Mouse (Mus musculus) kidney, adult 2 months (tissue): ENCODE measurements around the gene Akap10. TPM values are rescaled to one million over a fixed set of nuclear protein-coding genes. Genes with fewer than 3 reads are reported as not detected.

ENCODE experiments used
- DNase-seq: peaks from one replicate; pipeline ENCODE4 v3.0.0; 2021
- H3K27ac ChIP-seq: fragments of 200-500 bp; 2 replicates; pipeline ENCODE4 v1.5.1; 2012; ENCODE audit warnings: low read depth, low read length, control low read depth, inconsistent platforms; ENCODE audit not compliant: insufficient read depth
- H3K27me3 ChIP-seq: fragments of 200-500 bp; replicated peaks from 2 replicates; pipeline ENCODE4 v1.6.1; 2012; ENCODE audit warnings: mild to moderate bottlenecking, moderate library complexity, low read length, inconsistent platforms; ENCODE audit not compliant: control insufficient read depth, insufficient read depth
- H3K36me3 ChIP-seq: fragments of 200-500 bp; 2 replicates; pipeline ENCODE4 v1.6.1; 2012; ENCODE audit warnings: mild to moderate bottlenecking, moderate library complexity, low read length, inconsistent platforms; ENCODE audit not compliant: control insufficient read depth, insufficient read depth
- H3K4me1 ChIP-seq: fragments of 200-500 bp; 2 replicates; pipeline ENCODE4 v1.6.1; 2011; ENCODE audit warnings: low read length; ENCODE audit not compliant: control insufficient read depth, insufficient read depth
- H3K4me3 ChIP-seq: fragments of 200-500 bp; 2 replicates; pipeline ENCODE4 v1.5.1; 2011; ENCODE audit warnings: mild to moderate bottlenecking, low read depth, low read length, control low read depth; ENCODE audit not compliant: insufficient read depth
- CTCF ChIP-seq: fragments of 200-500 bp; conservative IDR thresholded peaks from 2 replicates; pipeline ENCODE4 v1.5.1; 2011; ENCODE audit warnings: low read depth, mild to moderate bottlenecking, control low read depth, low read length, moderate library complexity, mixed read lengths; ENCODE audit not compliant: insufficient read depth, insufficient read length
- POLR2A ChIP-seq: fragments of 200-500 bp; IDR thresholded peaks from one replicate; pipeline ENCODE4 v1.6.1; 2011; ENCODE audit warnings: low read depth, low read length, control low read depth
- WGBS: fragments of 180-500 bp; shearing (Covaris S2); methylation state at CpG from one replicate; pipeline ENCODE4 v1.1.7; 2018; 5-methylcytosine and 5-hydroxymethylcytosine counted together
- polyA plus RNA-seq: library from polyadenylated mRNA; depleted of rRNA; stranded (reverse); fragments of >200 nt; gene quantifications from 2 replicates; pipeline ENCODE4 v1.2.3, GENCODE M21; 2012

Gene Akap10
- polyA plus RNA-seq, 1 experiment = 17.2 TPM

- Histone ChIP-seq H3K27ac (no peak overlapping the region), H3K27me3 (no peaks in the 10 kb centered on the region), H3K4me3 (no peak overlapping the region), H3K36me3 (no peaks in the 10 kb centered on the region), H3K4me1 (0 out of 2 replicates have a peak, but pooled peaks cover 4% of the 10 kb centered on the region)
- WGBS = 97% methylated on average over 1 of the region's 1 CpGs
- no peak for TF ChIP-seq POLR2A
- no peak for TF ChIP-seq CTCF
- DNase-seq = peak; percentile 46
Measured at GRCm38 (mm10) chr11:61937761-61938160, 7.7 kb upstream of the Akap10 start.

GRCm38 (mm10) chr11:61930640-61931586 lies 861 bp upstream of the Akap10 start:
- H3K4me3 ChIP-seq = peak overlapping the region; percentile 73
- DNase-seq = peak; percentile 55
- peaks cover 9% of the 10 kb centered on the region for H3K4me1 ChIP-seq
- 16% methylated on average over 11 of the region's 11 CpGs for WGBS
- H3K36me3 ChIP-seq = no peaks in the 10 kb centered on the region
- TF ChIP-seq POLR2A (no peak), CTCF (no peak)
- no peaks in the 10 kb centered on the region for H3K27me3 ChIP-seq
- peak overlapping the region; percentile 96 for H3K27ac ChIP-seq

- no peak for TF ChIP-seq CTCF
- TF ChIP-seq POLR2A = no peak
- Histone ChIP-seq H3K4me1 (peaks cover 9% of the 10 kb centered on the region), H3K27ac (peak overlapping the region; percentile 25; the same call in 1 of the 2 replicates), H3K27me3 (no peaks in the 10 kb centered on the region), H3K36me3 (no peaks in the 10 kb centered on the region), H3K4me3 (peak overlapping the region; percentile 73)
- no peak for DNase-seq
- WGBS = 1% methylated on average over 47 of the region's 47 CpGs
Measured at GRCm38 (mm10) chr11:61929323-61930097, 542 bp downstream of the Akap10 start.

GRCm38 (mm10) chr11:61923309-61923708 lies 6.7 kb downstream of the Akap10 start:
- H3K4me1 ChIP-seq = peaks cover 3% of the 10 kb centered on the region; the same call in 1 of the 2 replicates
- H3K4me3 ChIP-seq = no peak overlapping the region
- no peak for DNase-seq
- no peaks in the 10 kb centered on the region for H3K36me3 ChIP-seq
- TF ChIP-seq POLR2A (no peak), CTCF (no peak)
- H3K27ac ChIP-seq = no peak overlapping the region
- H3K27me3 ChIP-seq = no peaks in the 10 kb centered on the region
- 39% methylated on average over 1 of the region's 1 CpGs for WGBS

- no peak for DNase-seq
- H3K27me3 ChIP-seq = no peaks in the 10 kb centered on the region
- TF ChIP-seq POLR2A = no peak
- TF ChIP-seq CTCF = no peak
- no peak overlapping the region for H3K27ac ChIP-seq
- H3K36me3 ChIP-seq = no peaks in the 10 kb centered on the region
- WGBS = over 99% methylated on average over 3 of the region's 3 CpGs
- H3K4me3 ChIP-seq = no peak overlapping the region
- no peaks in the 10 kb centered on the region for H3K4me1 ChIP-seq
Measured at GRCm38 (mm10) chr11:61919702-61920101, 10.3 kb downstream of the Akap10 start.

- Histone ChIP-seq H3K4me1 (no peaks in the 10 kb centered on the region), H3K27me3 (no peaks in the 10 kb centered on the region), H3K4me3 (no peak overlapping the region), H3K36me3 (peaks cover 8% of the 10 kb centered on the region), H3K27ac (no peak overlapping the region)
- no peak for DNase-seq
- TF ChIP-seq POLR2A (no peak), CTCF (no peak)
Measured at GRCm38 (mm10) chr11:61908315-61908714, 21.7 kb downstream of the Akap10 start.

GRCm38 (mm10) chr11:61882183-61882582 lies 47.9 kb downstream of the Akap10 start:
- Histone ChIP-seq H3K4me3 (no peak overlapping the region), H3K4me1 (no peaks in the 10 kb centered on the region), H3K27ac (no peak overlapping the region), H3K27me3 (no peaks in the 10 kb centered on the region), H3K36me3 (peaks cover 9% of the 10 kb centered on the region; the same call in 1 of the 2 replicates)
- DNase-seq = peak; percentile 7
- TF ChIP-seq POLR2A (no peak), CTCF (0 out of 2 replicates have a peak, but pooled peaks have one; percentile 13)
- 58% methylated on average over 5 of the region's 5 CpGs for WGBS
